20 mouse cellular contexts compared by ENCODE assay signal in the genomic region with DNA sequence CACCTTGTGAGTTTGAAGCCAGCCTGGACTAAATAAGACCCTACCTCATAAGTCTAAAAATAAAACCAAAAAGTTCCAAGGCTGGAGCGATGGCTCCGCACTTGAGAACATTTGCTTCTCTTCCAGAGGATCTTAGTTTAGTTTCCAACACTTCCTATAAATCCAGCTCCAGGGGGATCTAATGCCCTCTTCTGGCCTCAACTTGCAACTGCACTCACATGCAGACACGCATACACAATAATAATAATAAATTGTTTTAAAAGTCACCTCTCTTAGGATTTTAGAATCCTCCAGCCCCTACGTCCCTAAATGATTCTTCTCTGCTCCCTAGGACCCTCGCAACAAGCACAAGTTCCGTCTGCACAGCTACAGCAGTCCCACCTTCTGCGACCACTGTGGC. TPM values are rescaled to one million over a fixed set of nuclear protein-coding genes. Genes with fewer than 3 reads are reported as not detected.
DNase-seq lines count a peak whose midpoint lies in the region; ATAC-seq and TF ChIP-seq lines count a peak whose summit lies in the region.
"Had no signal": no experiment of that assay in that cellular context is flagged by ENCODE, and none has a peak within 500 bp of the region (broad histone marks: within the 10 kb centered on the region; RNA-seq: fewer than 3 reads in every experiment).

No protein-coding gene starts in this region.

- ATAC-seq in hindbrain, postnatal 0 days = no peak
- no peak for ATAC-seq in hindbrain, embryonic 11.5 days (ENCODE audit: low FRiP score)
- ATAC-seq in lung, embryonic 14.5 days (ENCODE audit: insufficient read depth) = no peak
- ATAC-seq in neural tube, embryonic 15.5 days (ENCODE audit: low FRiP score) = no peak
- ATAC-seq: activated CD4-positive, CD25-positive, alpha-beta regulatory T cell, adult 4 months; forebrain, embryonic 13.5 days had no signal

- 0 out of 2 replicates have a peak, but pooled peaks have one; percentile 13 for TF ChIP-seq CTCF in hindbrain, postnatal 0 days (IDR thresholded peaks at IDR 0.05; ENCODE audit: low read depth)
- 0 out of 2 replicates have a peak, but pooled peaks have one; percentile 13 for TF ChIP-seq CTCF in lung, embryonic 14.5 days (IDR thresholded peaks at IDR 0.05; ENCODE audit: low read depth)
- TF ChIP-seq CTCF in MEL (IDR thresholded peaks at IDR 0.05 in 2 of 3, conservative IDR thresholded peaks at IDR 0.05 in 1 of 3; ENCODE audit: control insufficient read depth in 1 of 3, insufficient read depth in 1 of 3, low read depth in 2 of 3, low read length in 3 of 3, poor library complexity in 1 of 3, severe bottlenecking in 1 of 3) = peak in 2 of 3 experiments; percentile 11 to 18; a peak in 2 of 6 replicates

- no peak; the same call in 1 of the 2 replicates for TF ChIP-seq RAD21 in MEL (IDR thresholded peaks at IDR 0.05; ENCODE audit: low read depth, low read length)

- WGBS in hindbrain, postnatal 0 days = 96% methylated on average over 7 of the region's 7 CpGs
- WGBS in hindbrain, embryonic 11.5 days = 96% methylated on average over 7 of the region's 7 CpGs
- 93% methylated on average over 7 of the region's 7 CpGs for WGBS in lung, embryonic 14.5 days
- WGBS in neural tube, embryonic 15.5 days = 96% methylated on average over 7 of the region's 7 CpGs

- H3K36me3 ChIP-seq in hindbrain, postnatal 0 days (ENCODE audit: insufficient read depth, low read length) = no peaks in the 10 kb centered on the region
- no peaks in the 10 kb centered on the region for H3K36me3 ChIP-seq in hindbrain, embryonic 11.5 days (ENCODE audit: control insufficient read depth, insufficient read depth, low read length)
- H3K36me3 ChIP-seq in lung, embryonic 14.5 days (ENCODE audit: insufficient read depth) = no peaks in the 10 kb centered on the region
- no peaks in the 10 kb centered on the region for H3K36me3 ChIP-seq in MEL (ENCODE audit: control insufficient read depth in 1 of 2, insufficient read depth in 2 of 2, low read length in 2 of 2)
- no peaks in the 10 kb centered on the region for H3K36me3 ChIP-seq in neural tube, embryonic 15.5 days
- H3K36me3 ChIP-seq: embryonic facial prominence, embryonic 13.5 days had no signal

- no peak overlapping the region for H3K27ac ChIP-seq in hindbrain, postnatal 0 days
- no peak overlapping the region for H3K27ac ChIP-seq in hindbrain, embryonic 11.5 days (ENCODE audit: low read depth, low read length)
- no peak overlapping the region for H3K27ac ChIP-seq in lung, embryonic 14.5 days (ENCODE audit: low read depth)
- H3K27ac ChIP-seq in MEL (ENCODE audit: control insufficient read depth, low read depth, low read length) = no peak overlapping the region
- no peak overlapping the region for H3K27ac ChIP-seq in neural tube, embryonic 15.5 days (replicated peaks)
- H3K27ac ChIP-seq: embryonic facial prominence, embryonic 13.5 days; forebrain, embryonic 13.5 days; gastrocnemius, adult 2 months; hindbrain, embryonic 14.5 days had no signal

- no peak overlapping the region for H3K4me3 ChIP-seq in hindbrain, postnatal 0 days (ENCODE audit: low read length)
- no peak overlapping the region for H3K4me3 ChIP-seq in hindbrain, embryonic 11.5 days (ENCODE audit: low read depth, low read length)
- H3K4me3 ChIP-seq in lung, embryonic 14.5 days (ENCODE audit: low read depth, low read length) = no peak overlapping the region
- H3K4me3 ChIP-seq in MEL (ENCODE audit: control insufficient read depth in 1 of 2, insufficient read depth in 1 of 2, low read depth in 2 of 2, low read length in 2 of 2) = no peak overlapping the region
- no peak overlapping the region for H3K4me3 ChIP-seq in neural tube, embryonic 15.5 days (replicated peaks)
- H3K4me3 ChIP-seq: embryonic facial prominence, embryonic 13.5 days; forebrain, embryonic 13.5 days; gastrocnemius, adult 2 months had no signal

- TF ChIP-seq EP300 in MEL (IDR thresholded peaks at IDR 0.05; ENCODE audit: low read depth in 1 of 2, low read length in 2 of 2) = no peak

- no peaks in the 10 kb centered on the region for H3K79me2 ChIP-seq in MEL (ENCODE audit: control insufficient read depth, insufficient read depth, low read length, poor library complexity)

- no peaks in the 10 kb centered on the region for H3K4me1 ChIP-seq in hindbrain, postnatal 0 days (ENCODE audit: insufficient read depth, low read length)
- H3K4me1 ChIP-seq in hindbrain, embryonic 11.5 days (replicated peaks; ENCODE audit: control insufficient read depth, insufficient read depth, low read length) = no peaks in the 10 kb centered on the region
- H3K4me1 ChIP-seq in lung, embryonic 14.5 days (ENCODE audit: insufficient read depth) = no peaks in the 10 kb centered on the region
- H3K4me1 ChIP-seq in MEL (ENCODE audit: control insufficient read depth in 1 of 2, insufficient read depth in 2 of 2, low read length in 2 of 2) = no peaks in the 10 kb centered on the region
- no peaks in the 10 kb centered on the region; the same call in 1 of the 2 replicates for H3K4me1 ChIP-seq in neural tube, embryonic 15.5 days
- H3K4me1 ChIP-seq: embryonic facial prominence, embryonic 13.5 days; forebrain, embryonic 13.5 days had no signal

- DNase-seq in hindbrain, postnatal 0 days (ENCODE audit: low spot score) = no peak
- no peak for DNase-seq in hindbrain, embryonic 11.5 days (ENCODE audit: low spot score)
- DNase-seq in lung, embryonic 14.5 days = no peak
- no peak for DNase-seq in lung, postnatal 10 days
- DNase-seq in MEL (ENCODE audit: low read depth, low spot score) = no peak
- DNase-seq: adrenal gland, postnatal 14 days; cerebellum, adult 18-20 months; cerebellum, adult 9-11 months; cerebellum, postnatal 36 days; gastrocnemius, adult 2 months; gastrocnemius, postnatal 25 days; heart, postnatal 10 days had no signal

- no peaks in the 10 kb centered on the region for H3K9me3 ChIP-seq in hindbrain, postnatal 0 days (ENCODE audit: low read length)
- H3K9me3 ChIP-seq in hindbrain, embryonic 11.5 days (ENCODE audit: control insufficient read depth, low read length) = no peaks in the 10 kb centered on the region
- H3K9me3 ChIP-seq in lung, embryonic 14.5 days (ENCODE audit: low read depth, low read length) = no peaks in the 10 kb centered on the region
- H3K9me3 ChIP-seq in MEL (replicated peaks; ENCODE audit: insufficient read depth, low read length) = no peaks in the 10 kb centered on the region
- H3K9me3 ChIP-seq in neural tube, embryonic 15.5 days (replicated peaks) = no peaks in the 10 kb centered on the region

- H3K4me2 ChIP-seq in hindbrain, postnatal 0 days (ENCODE audit: low read depth, low read length) = no peak overlapping the region
- H3K4me2 ChIP-seq in hindbrain, embryonic 11.5 days (replicated peaks; ENCODE audit: low read depth, low read length) = no peak overlapping the region
- no peak overlapping the region for H3K4me2 ChIP-seq in lung, embryonic 14.5 days
- no peak overlapping the region for H3K4me2 ChIP-seq in neural tube, embryonic 15.5 days
- H3K4me2 ChIP-seq: embryonic facial prominence, embryonic 13.5 days; forebrain, embryonic 13.5 days; hindbrain, embryonic 14.5 days had no signal

- no peaks in the 10 kb centered on the region for H3K27me3 ChIP-seq in hindbrain, postnatal 0 days (ENCODE audit: insufficient read depth, low read length)
- peaks cover 4% of the 10 kb centered on the region; the same call in 1 of the 2 replicates for H3K27me3 ChIP-seq in hindbrain, embryonic 11.5 days (ENCODE audit: control insufficient read depth, insufficient read depth, low read length)
- H3K27me3 ChIP-seq in lung, embryonic 14.5 days (ENCODE audit: insufficient read depth, low read length) = peaks cover 9% of the 10 kb centered on the region; the same call in 1 of the 2 replicates
- H3K27me3 ChIP-seq in MEL (ENCODE audit: control insufficient read depth in 1 of 2, insufficient read depth in 2 of 2, low read length in 2 of 2) = peaks cover 0 to 4% of the 10 kb centered on the region in 2 experiments; a peak in 2 of 4 replicates
- H3K27me3 ChIP-seq in neural tube, embryonic 15.5 days (replicated peaks) = peaks cover 11% of the 10 kb centered on the region; the same call in 1 of the 2 replicates
- H3K27me3 ChIP-seq: CH12.LX; forebrain, embryonic 13.5 days had no signal

- no peak for TF ChIP-seq POLR2A in MEL (IDR thresholded peaks at IDR 0.05; ENCODE audit: control insufficient read depth in 1 of 2, insufficient read depth in 1 of 2, low read depth in 1 of 2, low read length in 2 of 2, poor library complexity in 1 of 2)

- no peak overlapping the region for H3K9ac ChIP-seq in hindbrain, postnatal 0 days (replicated peaks; ENCODE audit: low read length)
- H3K9ac ChIP-seq in hindbrain, embryonic 11.5 days (ENCODE audit: low read depth, low read length) = no peak overlapping the region
- H3K9ac ChIP-seq in lung, embryonic 14.5 days = no peak overlapping the region
- H3K9ac ChIP-seq in MEL (ENCODE audit: control insufficient read depth, low read depth, low read length, poor library complexity, severe bottlenecking) = no peak overlapping the region
- no peak overlapping the region for H3K9ac ChIP-seq in neural tube, embryonic 15.5 days (replicated peaks)
- H3K9ac ChIP-seq: embryonic facial prominence, embryonic 13.5 days; forebrain, embryonic 13.5 days; hindbrain, embryonic 14.5 days had no signal

RNA-seq across cellular contexts. Expression of a gene that starts 21.3 kb away (rescaled TPM):
- 6.7 and 8.0 TPM in 2 replicates for total RNA-seq in hindbrain, postnatal 0 days (2014; rRNA removed)
- polyA plus RNA-seq in hindbrain, postnatal 0 days (2015; fragmentation: Nextera tagmentation; extraction: Ambion mirVana) = 4.2 and 5.7 TPM in 2 replicates
- 0.15 and 0.65 TPM in 2 replicates for polyA plus RNA-seq in hindbrain, embryonic 11.5 days (2014; fragmentation: Nextera tagmentation; extraction: Ambion mirVana)
- polyA plus RNA-seq in lung, embryonic 14.5 days (2014; fragmentation: Nextera tagmentation; extraction: Ambion mirVana) = 0.14 and 0.25 TPM in 2 replicates
- total RNA-seq in MEL (2012; rRNA removed) = not detected in 2 replicates
- polyA plus RNA-seq in MEL (2012; ENCODE audit: insufficient read depth in 1 of 2, insufficient read length in 2 of 2, low read depth in 1 of 2, low replicate concordance in 2 of 2, missing spikeins in 1 of 2) = under 1 TPM in 1 of 2 experiments, not detected in 1; 0.10 TPM
- 1.3 and 1.4 TPM in 2 replicates for polyA plus RNA-seq in neural tube, embryonic 15.5 days (2015; fragmentation: Nextera tagmentation; extraction: Ambion mirVana)
- total RNA-seq: granulocyte monocyte progenitor cell, adult 5-6 weeks; hematopoietic stem cell, adult 5-6 weeks had no signal
- polyA plus RNA-seq: activated CD4-positive, CD25-positive, alpha-beta regulatory T cell, adult 4 months had no signal

RNA-seq across cellular contexts. Expression of a gene that starts 21.4 kb away (rescaled TPM):
- 22.6 and 42.7 TPM in 2 replicates for total RNA-seq in hindbrain, postnatal 0 days (2014; rRNA removed)
- 25.9 and 29.1 TPM in 2 replicates for polyA plus RNA-seq in hindbrain, postnatal 0 days (2015; fragmentation: Nextera tagmentation; extraction: Ambion mirVana)
- 41.3 and 44.3 TPM in 2 replicates for polyA plus RNA-seq in hindbrain, embryonic 11.5 days (2014; fragmentation: Nextera tagmentation; extraction: Ambion mirVana)
- polyA plus RNA-seq in lung, embryonic 14.5 days (2014; fragmentation: Nextera tagmentation; extraction: Ambion mirVana) = 138 and 147 TPM in 2 replicates
- total RNA-seq in MEL (2012; rRNA removed) = 0.62 and 1.3 TPM in 2 replicates
- 1 to 10 TPM in 1 of 2 experiments, not detected in 1; 7.4 TPM for polyA plus RNA-seq in MEL (2012; ENCODE audit: insufficient read depth in 1 of 2, insufficient read length in 2 of 2, low read depth in 1 of 2, low replicate concordance in 2 of 2, missing spikeins in 1 of 2)
- 43.9 and 58.7 TPM in 2 replicates for polyA plus RNA-seq in neural tube, embryonic 15.5 days (2015; fragmentation: Nextera tagmentation; extraction: Ambion mirVana)

RNA-seq across cellular contexts. Expression of a gene that starts 22.5 kb away (rescaled TPM):
- 115 and 116 TPM in 2 replicates for total RNA-seq in hindbrain, postnatal 0 days (2014; rRNA removed)
- polyA plus RNA-seq in hindbrain, postnatal 0 days (2015; fragmentation: Nextera tagmentation; extraction: Ambion mirVana) = 4.0 and 4.6 TPM in 2 replicates
- polyA plus RNA-seq in hindbrain, embryonic 11.5 days (2014; fragmentation: Nextera tagmentation; extraction: Ambion mirVana) = 3.9 and 4.6 TPM in 2 replicates
- polyA plus RNA-seq in lung, embryonic 14.5 days (2014; fragmentation: Nextera tagmentation; extraction: Ambion mirVana) = 1.2 and 1.5 TPM in 2 replicates
- 0.04 TPM in 1 of 2 replicates, not detected in the other for total RNA-seq in MEL (2012; rRNA removed)
- under 1 TPM in 1 of 2 experiments, not detected in 1; 0.11 TPM for polyA plus RNA-seq in MEL (2012; ENCODE audit: insufficient read depth in 1 of 2, insufficient read length in 2 of 2, low read depth in 1 of 2, low replicate concordance in 2 of 2, missing spikeins in 1 of 2)
- polyA plus RNA-seq in neural tube, embryonic 15.5 days (2015; fragmentation: Nextera tagmentation; extraction: Ambion mirVana) = 3.4 and 4.1 TPM in 2 replicates
- total RNA-seq: granulocyte monocyte progenitor cell, adult 5-6 weeks; hematopoietic stem cell, adult 5-6 weeks had no signal
- polyA plus RNA-seq: activated CD4-positive, CD25-positive, alpha-beta regulatory T cell, adult 4 months had no signal
